Mouse (Mus musculus): ENCODE measurements around the gene H13. TPM values are rescaled to one million over a fixed set of nuclear protein-coding genes. Genes with fewer than 3 reads are reported as not detected.

The H13 gene
- polyA plus RNA-seq, 1 experiment from 2014 or later, result 159 TPM

- Histone ChIP-seq H3K4me2 (replicated peaks) (peak overlapping the region; percentile 90), H3K27me3 (no peaks in the 10 kb centered on the region), H3K4me3 (peak overlapping the region; percentile 77), H3K4me1 (peaks cover 49% of the 10 kb centered on the region), H3K36me3 (peaks cover 28% of the 10 kb centered on the region), H3K9me3 (no peaks in the 10 kb centered on the region), H3K9ac (replicated peaks) (peak overlapping the region; percentile 83), H3K27ac (replicated peaks) (peak overlapping the region; percentile 96)
- WGBS, result 56% methylated on average over 9 of the region's 9 CpGs
- ATAC-seq (replicated peaks), result 0 out of 2 replicates have a peak, but pooled peaks have one; percentile 1
These were observed 1.9 kb downstream of the H13 start for GRCm38 (mm10) chr2:152670983-152671641.

DNA sequence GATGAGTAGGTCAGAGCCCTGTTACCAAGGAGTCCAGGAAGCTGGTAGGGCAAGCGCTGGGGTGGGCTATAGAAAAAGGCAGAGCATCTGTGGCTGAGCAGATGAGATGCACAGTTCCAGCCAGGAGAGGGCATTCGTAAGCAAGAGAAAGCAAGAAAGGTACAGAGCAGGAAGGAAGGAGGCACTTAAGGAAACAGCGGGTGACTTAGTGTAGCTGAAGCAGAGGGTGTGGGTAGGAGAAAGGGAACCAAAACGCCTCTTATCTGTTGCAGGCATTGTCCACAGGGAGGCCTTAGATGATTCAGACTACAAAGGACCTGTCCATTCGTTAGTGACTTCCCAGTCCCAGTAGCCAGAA, 2.4 kb downstream of the H13 start:
- H3K4me2 ChIP-seq (replicated peaks), result peak overlapping the region; percentile 90
- H3K36me3 ChIP-seq, result peaks cover 33% of the 10 kb centered on the region
- 29% methylated on average over 5 of the region's 5 CpGs for WGBS
- H3K4me1 ChIP-seq, result peaks cover 49% of the 10 kb centered on the region
- H3K9ac ChIP-seq (replicated peaks), result peak overlapping the region; percentile 83
- ATAC-seq (replicated peaks), result peak; percentile 23
- H3K9me3 ChIP-seq, result no peaks in the 10 kb centered on the region
- H3K4me3 ChIP-seq, result peak overlapping the region; percentile 77
- H3K27me3 ChIP-seq, result no peaks in the 10 kb centered on the region
- peak overlapping the region; percentile 96 for H3K27ac ChIP-seq (replicated peaks)

DNA sequence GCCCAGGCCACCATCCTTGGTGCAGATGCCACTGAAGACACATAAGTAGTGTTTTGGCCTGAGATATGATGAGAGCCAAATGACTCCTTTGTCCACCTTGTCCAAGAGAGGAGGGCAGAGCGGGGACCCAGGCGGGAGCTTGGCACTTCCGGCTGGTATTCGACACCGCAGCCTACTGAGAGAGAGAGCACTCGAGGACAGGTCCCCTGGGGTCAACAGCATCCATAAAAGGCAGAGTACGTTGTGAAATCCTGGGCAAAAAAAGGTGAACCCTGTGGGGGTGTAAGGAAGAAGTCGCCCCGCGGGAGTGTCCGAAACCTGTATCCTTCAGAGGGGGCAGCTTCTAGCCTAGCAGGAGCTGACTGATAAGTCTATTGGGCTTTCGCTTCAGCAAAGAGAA, 2.9 kb downstream of the H13 start:
- Histone ChIP-seq H3K4me2 (replicated peaks) (peak overlapping the region; percentile 90), H3K9ac (replicated peaks) (peak overlapping the region; percentile 83), H3K9me3 (no peaks in the 10 kb centered on the region), H3K4me1 (peaks cover 49% of the 10 kb centered on the region), H3K36me3 (peaks cover 38% of the 10 kb centered on the region), H3K27me3 (no peaks in the 10 kb centered on the region), H3K4me3 (peak overlapping the region; percentile 77), H3K27ac (replicated peaks) (no peak overlapping the region)
- 88% methylated on average over 12 of the region's 12 CpGs for WGBS
- no peak for ATAC-seq (replicated peaks)

- Histone ChIP-seq H3K4me2 (replicated peaks) (no peak overlapping the region), H3K36me3 (peaks cover 55% of the 10 kb centered on the region), H3K27me3 (no peaks in the 10 kb centered on the region), H3K9ac (replicated peaks) (no peak overlapping the region), H3K4me1 (peaks cover 53% of the 10 kb centered on the region), H3K9me3 (no peaks in the 10 kb centered on the region), H3K27ac (replicated peaks) (no peak overlapping the region), H3K4me3 (no peak overlapping the region)
- WGBS, result 84% methylated on average over 11 of the region's 11 CpGs
- ATAC-seq (replicated peaks), result no peak
These were observed 4.9 kb downstream of the H13 start for GRCm38 (mm10) chr2:152674148-152674547.

GRCm38 (mm10) chr2:152675252-152675791, 6.1 kb downstream of the H13 start:
- Histone ChIP-seq H3K4me1 (peaks cover 61% of the 10 kb centered on the region), H3K27me3 (no peaks in the 10 kb centered on the region), H3K4me2 (replicated peaks) (no peak overlapping the region), H3K4me3 (no peak overlapping the region), H3K9ac (replicated peaks) (no peak overlapping the region), H3K36me3 (peaks cover 67% of the 10 kb centered on the region), H3K27ac (replicated peaks) (no peak overlapping the region), H3K9me3 (no peaks in the 10 kb centered on the region)
- 89% methylated on average over 13 of the region's 13 CpGs for WGBS
- ATAC-seq (replicated peaks), result no peak

- no peaks in the 10 kb centered on the region for H3K9me3 ChIP-seq
- 0 out of 2 replicates have a peak, but pooled peaks have one; percentile 51 for ATAC-seq (replicated peaks)
- H3K4me2 ChIP-seq (replicated peaks), result no peak overlapping the region
- no peak overlapping the region for H3K9ac ChIP-seq (replicated peaks)
- H3K36me3 ChIP-seq, result peaks cover 88% of the 10 kb centered on the region
- H3K4me3 ChIP-seq, result no peak overlapping the region
- H3K4me1 ChIP-seq, result peaks cover 32% of the 10 kb centered on the region
- H3K27me3 ChIP-seq, result no peaks in the 10 kb centered on the region
- 53% methylated on average over 3 of the region's 3 CpGs for WGBS
- H3K27ac ChIP-seq (replicated peaks), result no peak overlapping the region
These were observed 9.0 kb downstream of the H13 start for GRCm38 (mm10) chr2:152678302-152678701.

DNA sequence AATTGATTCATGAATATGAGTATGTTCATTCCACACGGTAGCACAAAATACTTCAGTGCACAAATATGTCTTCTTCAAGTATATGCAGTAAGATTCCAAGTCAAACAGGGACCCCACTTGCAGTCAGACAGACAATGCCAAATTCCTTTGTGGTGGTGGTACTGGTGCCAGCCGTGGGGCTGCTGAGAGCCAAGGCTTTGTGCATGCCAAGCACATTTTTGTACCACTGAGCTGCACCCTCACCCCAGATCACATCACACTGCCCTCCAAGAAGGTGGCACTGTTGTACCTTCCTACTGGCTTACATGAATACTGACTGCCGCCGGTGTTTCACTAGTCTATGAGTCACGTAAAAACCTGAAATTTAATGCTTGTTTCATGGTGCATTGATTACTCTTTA, 9.7 kb downstream of the H13 start:
- no peak overlapping the region for H3K27ac ChIP-seq (replicated peaks)
- H3K4me2 ChIP-seq (replicated peaks), result no peak overlapping the region
- no peak for ATAC-seq (replicated peaks)
- H3K9ac ChIP-seq (replicated peaks), result no peak overlapping the region
- no peaks in the 10 kb centered on the region for H3K27me3 ChIP-seq
- H3K9me3 ChIP-seq, result no peaks in the 10 kb centered on the region
- 87% methylated on average over 5 of the region's 5 CpGs for WGBS
- H3K4me1 ChIP-seq, result peaks cover 27% of the 10 kb centered on the region
- H3K36me3 ChIP-seq, result peaks cover 93% of the 10 kb centered on the region
- no peak overlapping the region for H3K4me3 ChIP-seq

GRCm38 (mm10) chr2:152679701-152680355, 10.6 kb downstream of the H13 start:
- 0 out of 2 replicates have a peak, but pooled peaks have one; percentile 23 for ATAC-seq (replicated peaks)
- H3K9ac ChIP-seq (replicated peaks), result no peak overlapping the region
- H3K27me3 ChIP-seq, result no peaks in the 10 kb centered on the region
- WGBS, result 68% methylated on average over 8 of the region's 8 CpGs
- H3K9me3 ChIP-seq, result no peaks in the 10 kb centered on the region
- no peak overlapping the region for H3K4me2 ChIP-seq (replicated peaks)
- H3K4me1 ChIP-seq, result peaks cover 22% of the 10 kb centered on the region
- peaks cover 95% of the 10 kb centered on the region for H3K36me3 ChIP-seq
- H3K4me3 ChIP-seq, result no peak overlapping the region
- H3K27ac ChIP-seq (replicated peaks), result peak overlapping the region; percentile 17; the same call in 1 of the 2 replicates

DNA sequence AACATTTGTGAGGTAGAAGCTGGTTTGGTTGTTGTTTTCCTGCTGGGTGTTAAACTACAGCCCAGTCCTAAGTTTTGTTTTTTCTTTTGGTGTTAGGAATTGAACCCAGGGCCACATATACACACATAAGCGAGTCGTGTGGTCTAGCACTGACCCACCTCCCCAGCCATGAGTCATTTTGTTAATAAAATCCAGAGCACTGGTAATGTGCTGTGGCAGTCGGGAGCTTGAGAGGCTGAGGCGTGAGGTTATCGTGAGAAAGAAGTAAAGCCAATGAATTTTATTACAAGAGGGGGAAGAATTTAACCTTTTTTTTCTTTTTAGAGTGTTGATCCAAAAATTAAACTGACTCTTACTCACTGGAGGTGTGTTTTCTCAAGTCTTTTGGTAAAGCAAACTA, 13.8 kb downstream of the H13 start:
- Histone ChIP-seq H3K4me3 (no peak overlapping the region), H3K4me2 (replicated peaks) (no peak overlapping the region), H3K36me3 (peaks cover 97% of the 10 kb centered on the region), H3K27ac (replicated peaks) (no peak overlapping the region), H3K27me3 (no peaks in the 10 kb centered on the region), H3K9me3 (no peaks in the 10 kb centered on the region), H3K4me1 (peaks cover 29% of the 10 kb centered on the region), H3K9ac (replicated peaks) (no peak overlapping the region)
- WGBS, result 95% methylated on average over 5 of the region's 5 CpGs
- ATAC-seq (replicated peaks), result no peak

DNA sequence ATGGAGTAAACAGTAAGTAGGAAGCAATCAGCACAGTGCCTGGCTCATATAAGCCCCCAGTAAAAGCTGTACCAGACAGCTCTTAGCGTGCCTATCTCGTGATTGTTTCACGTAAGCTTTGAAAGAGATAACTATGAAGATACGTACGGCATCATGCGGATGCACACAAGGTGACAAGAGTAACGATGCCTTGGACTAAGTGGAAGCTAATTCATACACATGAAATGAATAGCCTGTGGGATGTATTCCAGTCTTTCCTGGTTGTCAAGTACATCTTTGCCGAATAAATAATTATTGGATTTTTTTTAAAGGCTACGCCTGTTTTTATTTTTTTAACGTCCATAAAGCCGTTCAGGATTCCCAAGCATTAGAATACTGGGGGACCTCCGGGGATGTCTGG, 17.1 kb downstream of the H13 start:
- Histone ChIP-seq H3K9me3 (no peaks in the 10 kb centered on the region), H3K4me3 (peak overlapping the region; percentile 45), H3K4me2 (replicated peaks) (peak overlapping the region; percentile 28), H3K9ac (replicated peaks) (peak overlapping the region; percentile 32), H3K27me3 (no peaks in the 10 kb centered on the region), H3K27ac (replicated peaks) (peak overlapping the region; percentile 67), H3K4me1 (peaks cover 18% of the 10 kb centered on the region), H3K36me3 (peaks cover 98% of the 10 kb centered on the region)
- WGBS, result 54% methylated on average over 12 of the region's 12 CpGs
- ATAC-seq (replicated peaks), result peak; percentile 35

DNA sequence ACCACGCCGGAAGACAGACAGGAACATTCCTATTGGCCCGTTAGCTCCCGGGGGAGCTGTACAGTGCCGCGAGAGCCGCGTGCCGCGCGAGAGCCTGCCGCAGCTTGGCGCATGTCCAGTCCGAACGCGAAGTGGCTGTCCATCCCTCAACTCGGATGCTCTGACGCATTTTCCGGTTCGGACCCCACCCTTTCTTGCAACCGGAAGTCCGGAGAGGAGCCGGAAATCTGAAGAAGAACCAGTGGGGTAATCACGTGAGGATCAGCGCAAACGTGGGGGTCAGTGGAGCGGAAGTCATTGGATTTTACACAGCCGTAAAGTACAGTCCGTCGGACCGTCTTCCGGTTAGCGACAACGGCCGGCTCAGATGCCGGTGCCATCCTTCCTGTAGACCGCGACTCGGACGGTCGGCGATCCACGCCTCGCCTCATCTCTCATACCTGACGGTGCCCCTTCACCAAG, 17.6 kb downstream of the H13 start, which contains the start of gene Mcts2:
TSS of gene Mcts2 (plus strand) at position 230 of the 462 bp plus-strand sequence.
- Histone ChIP-seq H3K4me1 (peaks cover 18% of the 10 kb centered on the region), H3K4me3 (peak within 1 kb of the TSS; percentile 45), H3K9ac (replicated peaks) (peak within 1 kb of the TSS; percentile 44), H3K4me2 (replicated peaks) (peak within 1 kb of the TSS; percentile 52), H3K9me3 (no peaks in the 10 kb centered on the region), H3K27me3 (no peaks in the 10 kb centered on the region), H3K36me3 (peaks cover 94% of the 10 kb centered on the region), H3K27ac (replicated peaks) (peak within 1 kb of the TSS; percentile 67)
- ATAC-seq (replicated peaks), result peak; percentile 96
- WGBS, result 55% methylated on average over 45 of the region's 45 CpGs

- H3K4me2 ChIP-seq (replicated peaks), result no peak overlapping the region
- H3K9ac ChIP-seq (replicated peaks), result no peak overlapping the region
- peaks cover 60% of the 10 kb centered on the region for H3K36me3 ChIP-seq
- H3K9me3 ChIP-seq, result no peaks in the 10 kb centered on the region
- peaks cover 18% of the 10 kb centered on the region for H3K4me1 ChIP-seq
- H3K4me3 ChIP-seq, result no peak overlapping the region
- H3K27me3 ChIP-seq, result no peaks in the 10 kb centered on the region
- WGBS, result 79% methylated on average over 7 of the region's 7 CpGs
- ATAC-seq (replicated peaks), result no peak
- H3K27ac ChIP-seq (replicated peaks), result 0 out of 2 replicates have a peak overlapping the region, but pooled peaks have one; percentile 8
These were observed 22.4 kb downstream of the H13 start for GRCm38 (mm10) chr2:152691564-152692217.

Data from forebrain, embryonic 15.5 days (tissue).